Mouse (Mus musculus) liver, embryonic 14.5 days (tissue): ENCODE measurements around the gene Slc1a5.

Experiments
- CTCF ChIP-seq: IDR thresholded peaks from 2 replicates; pipeline ENCODE4 v1.5.1; 2016; ENCODE audit warnings: antibody characterized with exemption, low read depth, control low read depth
- EP300 ChIP-seq: IDR thresholded peaks from 2 replicates; pipeline ENCODE4 v1.6.1; 2016; ENCODE audit warnings: antibody characterized with exemption, low read depth

DNA sequence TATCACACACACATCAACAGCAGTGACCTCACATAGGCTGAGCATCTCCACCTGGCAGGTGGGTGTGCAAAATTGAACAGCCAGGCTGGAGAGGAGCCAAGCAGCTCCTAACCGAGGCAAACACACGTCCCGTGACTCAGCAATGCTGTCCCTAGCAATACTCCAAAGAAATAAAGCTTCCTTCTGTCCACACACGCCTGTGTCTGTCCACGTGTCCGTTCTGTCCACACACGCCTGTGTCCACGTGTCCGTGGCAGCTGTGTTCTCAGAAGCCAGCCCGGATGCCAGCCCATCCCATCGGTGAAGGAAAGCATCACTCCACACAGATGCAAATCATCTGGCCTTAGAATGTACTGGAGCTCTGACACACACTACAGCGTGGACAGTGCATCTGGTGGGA, 29.1 kb upstream of the Slc1a5 start:
- TF ChIP-seq CTCF = no peak
- TF ChIP-seq EP300 = no peak
